Mouse (Mus musculus) limb, embryonic 15.5 days (tissue): ENCODE measurements around the gene Car4. TPM values are rescaled to one million over a fixed set of nuclear protein-coding genes. Genes with fewer than 3 reads are reported as not detected.

Source experiments
- polyA plus RNA-seq: library from polyadenylated mRNA; unstranded; fragments of >200 nt; fragmentation: Nextera tagmentation; extraction: Ambion mirVana; gene quantifications from 2 replicates; pipeline ENCODE4 v1.2.1, GENCODE M21; 2015

The Car4 gene
- polyA plus RNA-seq, 1 experiment from 2014 or later = not detected

Other genes starting within 250 kb of the Car4 start
- 12.2 and 13.8 TPM in 2 replicates for gene Mrm1, start 138.3 kb upstream of the Car4 start, polyA plus RNA-seq
- 12.8 and 14.3 TPM in 2 replicates for gene Dhrs11, start 128.8 kb upstream of the Car4 start, polyA plus RNA-seq
- 63.8 and 64.8 TPM in 2 replicates for gene Ggnbp2, start 87.0 kb upstream of the Car4 start, polyA plus RNA-seq
- 9.9 and 11.6 TPM in 2 replicates for gene Myo19, start 77.6 kb upstream of the Car4 start, polyA plus RNA-seq
- gene Pigw, start 77.5 kb upstream of the Car4 start, polyA plus RNA-seq = 1.8 and 2.5 TPM in 2 replicates
- 51.1 and 51.6 TPM in 2 replicates for gene Znhit3, start 41.4 kb upstream of the Car4 start, polyA plus RNA-seq
- 3.8 and 3.9 TPM in 2 replicates for gene Usp32, start 182.4 kb downstream of the Car4 start, polyA plus RNA-seq
- gene 1700125H20Rik, start 212.6 kb downstream of the Car4 start, polyA plus RNA-seq = 0.46 and 0.99 TPM in 2 replicates